Mouse (Mus musculus): ENCODE results near the gene Gm20425. TPM values are rescaled to one million over a fixed set of nuclear protein-coding genes. Genes with fewer than 3 reads are reported as not detected.

Gm20425 gene
- polyA plus RNA-seq (2015; fragmentation: Nextera tagmentation; extraction: Ambion mirVana) = not detected in 2 replicates

GRCm38 (mm10) chr9:103230151-103230951, at the start of gene Gm20425, which contains the start of gene Trf:
TSS of gene Gm20425 (minus strand) at chr9:103230307.
TSS of gene Trf (minus strand) at chr9:103230444.
- WGBS = 39% methylated on average over 27 of the region's 29 CpGs
- H3K4me3 ChIP-seq (ENCODE audit: low read length) = peak within 1 kb of the TSS; percentile 20
- ATAC-seq = peak; percentile 82

GRCm38 (mm10) chr9:103276876-103277275, 46.8 kb upstream of the Gm20425 start:
- 86% methylated on average over 6 of the region's 6 CpGs for WGBS
- H3K27ac ChIP-seq (ENCODE audit: low read depth, low read length) = no peak overlapping the region
- H3K9ac ChIP-seq (ENCODE audit: low read depth, low read length) = no peak overlapping the region
- no peaks in the 10 kb centered on the region for H3K4me1 ChIP-seq (ENCODE audit: control insufficient read depth, insufficient read depth, low read depth, low read length)
- ATAC-seq = no peak
- no peak overlapping the region for H3K4me2 ChIP-seq (ENCODE audit: low read length)
- H3K9me3 ChIP-seq (ENCODE audit: control insufficient read depth, low read length) = no peaks in the 10 kb centered on the region
- H3K36me3 ChIP-seq (ENCODE audit: control insufficient read depth, insufficient read depth, low read length) = no peaks in the 10 kb centered on the region
- H3K27me3 ChIP-seq (replicated peaks; ENCODE audit: control insufficient read depth, insufficient read depth, low read length) = no peaks in the 10 kb centered on the region
- no peak overlapping the region for H3K4me3 ChIP-seq (ENCODE audit: low read length)

More at GRCm38 (mm10) chr9:103230151-103230951, at the start of gene Gm20425, which contains the start of gene Trf:
- H3K4me2 ChIP-seq (ENCODE audit: low read length) = peak within 1 kb of the TSS; percentile 40
- peaks cover 9% of the 10 kb centered on the region for H3K4me1 ChIP-seq (ENCODE audit: control insufficient read depth, insufficient read depth, low read depth, low read length)
- H3K9me3 ChIP-seq (ENCODE audit: control insufficient read depth, low read length) = no peaks in the 10 kb centered on the region
- no peaks in the 10 kb centered on the region for H3K27me3 ChIP-seq (replicated peaks; ENCODE audit: control insufficient read depth, insufficient read depth, low read length)
- peak within 1 kb of the TSS; percentile 71 for H3K27ac ChIP-seq (ENCODE audit: low read depth, low read length)
- no peaks in the 10 kb centered on the region for H3K36me3 ChIP-seq (ENCODE audit: control insufficient read depth, insufficient read depth, low read length)
- H3K9ac ChIP-seq (ENCODE audit: low read depth, low read length) = peak within 1 kb of the TSS; percentile 53

GRCm38 (mm10) chr9:103275676-103276075, 45.6 kb upstream of the Gm20425 start:
- H3K27me3 ChIP-seq (replicated peaks; ENCODE audit: control insufficient read depth, insufficient read depth, low read length) = no peaks in the 10 kb centered on the region
- WGBS = 85% methylated on average over 1 of the region's 1 CpGs

GRCm38 (mm10) chr9:103274819-103275218, 44.7 kb upstream of the Gm20425 start:
- WGBS = 92% methylated on average over 8 of the region's 8 CpGs
- no peak overlapping the region for H3K9ac ChIP-seq (ENCODE audit: low read depth, low read length)
- no peak overlapping the region for H3K4me3 ChIP-seq (ENCODE audit: low read length)
- H3K4me1 ChIP-seq (ENCODE audit: control insufficient read depth, insufficient read depth, low read depth, low read length) = peaks cover 5% of the 10 kb centered on the region
- no peak overlapping the region for H3K27ac ChIP-seq (ENCODE audit: low read depth, low read length)
- no peaks in the 10 kb centered on the region for H3K9me3 ChIP-seq (ENCODE audit: control insufficient read depth, low read length)
- H3K4me2 ChIP-seq (ENCODE audit: low read length) = no peak overlapping the region
- no peaks in the 10 kb centered on the region for H3K36me3 ChIP-seq (ENCODE audit: control insufficient read depth, insufficient read depth, low read length)
- H3K27me3 ChIP-seq (replicated peaks; ENCODE audit: control insufficient read depth, insufficient read depth, low read length) = no peaks in the 10 kb centered on the region
- no peak for ATAC-seq

More at GRCm38 (mm10) chr9:103275676-103276075, 45.6 kb upstream of the Gm20425 start:
- H3K4me3 ChIP-seq (ENCODE audit: low read length) = no peak overlapping the region
- no peak overlapping the region for H3K9ac ChIP-seq (ENCODE audit: low read depth, low read length)
- H3K36me3 ChIP-seq (ENCODE audit: control insufficient read depth, insufficient read depth, low read length) = no peaks in the 10 kb centered on the region
- H3K27ac ChIP-seq (ENCODE audit: low read depth, low read length) = no peak overlapping the region
- H3K4me2 ChIP-seq (ENCODE audit: low read length) = no peak overlapping the region
- H3K4me1 ChIP-seq (ENCODE audit: control insufficient read depth, insufficient read depth, low read depth, low read length) = peaks cover 5% of the 10 kb centered on the region
- no peak for ATAC-seq
- no peaks in the 10 kb centered on the region for H3K9me3 ChIP-seq (ENCODE audit: control insufficient read depth, low read length)

- Histone ChIP-seq H3K4me2 (ENCODE audit: low read length) (no peak overlapping the region), H3K27me3 (replicated peaks; ENCODE audit: control insufficient read depth, insufficient read depth, low read length) (no peaks in the 10 kb centered on the region), H3K36me3 (ENCODE audit: control insufficient read depth, insufficient read depth, low read length) (no peaks in the 10 kb centered on the region), H3K9me3 (ENCODE audit: control insufficient read depth, low read length) (no peaks in the 10 kb centered on the region), H3K9ac (ENCODE audit: low read depth, low read length) (no peak overlapping the region), H3K27ac (ENCODE audit: low read depth, low read length) (no peak overlapping the region), H3K4me1 (ENCODE audit: control insufficient read depth, insufficient read depth, low read depth, low read length) (peaks cover 5% of the 10 kb centered on the region), H3K4me3 (ENCODE audit: low read length) (no peak overlapping the region)
- ATAC-seq = 0 out of 2 replicates have a peak, but pooled peaks have one; percentile 40
- 15% methylated on average over 4 of the region's 4 CpGs for WGBS
Measured at GRCm38 (mm10) chr9:103271104-103271503, 41.0 kb upstream of the Gm20425 start.

- ATAC-seq = no peak
- Histone ChIP-seq H3K4me3 (ENCODE audit: low read length) (no peak overlapping the region), H3K4me2 (ENCODE audit: low read length) (no peak overlapping the region), H3K36me3 (ENCODE audit: control insufficient read depth, insufficient read depth, low read length) (no peaks in the 10 kb centered on the region), H3K27ac (ENCODE audit: low read depth, low read length) (no peak overlapping the region), H3K9me3 (ENCODE audit: control insufficient read depth, low read length) (no peaks in the 10 kb centered on the region), H3K9ac (ENCODE audit: low read depth, low read length) (no peak overlapping the region), H3K4me1 (ENCODE audit: control insufficient read depth, insufficient read depth, low read depth, low read length) (no peaks in the 10 kb centered on the region), H3K27me3 (replicated peaks; ENCODE audit: control insufficient read depth, insufficient read depth, low read length) (no peaks in the 10 kb centered on the region)
- 89% methylated on average over 4 of the region's 4 CpGs for whole genome bisulfite sequencing
Measured at GRCm38 (mm10) chr9:103265778-103266177, 35.7 kb upstream of the Gm20425 start.

- Histone ChIP-seq H3K9me3 (ENCODE audit: control insufficient read depth, low read length) (no peaks in the 10 kb centered on the region), H3K4me1 (ENCODE audit: control insufficient read depth, insufficient read depth, low read depth, low read length) (no peaks in the 10 kb centered on the region), H3K27me3 (replicated peaks; ENCODE audit: control insufficient read depth, insufficient read depth, low read length) (no peaks in the 10 kb centered on the region), H3K27ac (ENCODE audit: low read depth, low read length) (no peak overlapping the region), H3K4me2 (ENCODE audit: low read length) (no peak overlapping the region), H3K36me3 (ENCODE audit: control insufficient read depth, insufficient read depth, low read length) (no peaks in the 10 kb centered on the region), H3K9ac (ENCODE audit: low read depth, low read length) (no peak overlapping the region), H3K4me3 (ENCODE audit: low read length) (no peak overlapping the region)
- WGBS = 78% methylated on average over 5 of the region's 5 CpGs
- no peak for ATAC-seq
Measured at GRCm38 (mm10) chr9:103252906-103253305, 22.8 kb upstream of the Gm20425 start.

GRCm38 (mm10) chr9:103248618-103249017, 18.5 kb upstream of the Gm20425 start:
- Histone ChIP-seq H3K4me3 (ENCODE audit: low read length) (no peak overlapping the region), H3K4me2 (ENCODE audit: low read length) (no peak overlapping the region), H3K9ac (ENCODE audit: low read depth, low read length) (no peak overlapping the region), H3K27ac (ENCODE audit: low read depth, low read length) (no peak overlapping the region), H3K9me3 (ENCODE audit: control insufficient read depth, low read length) (no peaks in the 10 kb centered on the region), H3K4me1 (ENCODE audit: control insufficient read depth, insufficient read depth, low read depth, low read length) (no peaks in the 10 kb centered on the region), H3K36me3 (ENCODE audit: control insufficient read depth, insufficient read depth, low read length) (no peaks in the 10 kb centered on the region), H3K27me3 (replicated peaks; ENCODE audit: control insufficient read depth, insufficient read depth, low read length) (no peaks in the 10 kb centered on the region)
- ATAC-seq = no peak
- WGBS = 57% methylated on average over 4 of the region's 4 CpGs

- H3K27me3 ChIP-seq (replicated peaks; ENCODE audit: control insufficient read depth, insufficient read depth, low read length) = no peaks in the 10 kb centered on the region
- no peaks in the 10 kb centered on the region for H3K9me3 ChIP-seq (ENCODE audit: control insufficient read depth, low read length)
- no peaks in the 10 kb centered on the region for H3K4me1 ChIP-seq (ENCODE audit: control insufficient read depth, insufficient read depth, low read depth, low read length)
- H3K9ac ChIP-seq (ENCODE audit: low read depth, low read length) = no peak overlapping the region
- H3K36me3 ChIP-seq (ENCODE audit: control insufficient read depth, insufficient read depth, low read length) = no peaks in the 10 kb centered on the region
- H3K4me2 ChIP-seq (ENCODE audit: low read length) = no peak overlapping the region
- no peak overlapping the region for H3K27ac ChIP-seq (ENCODE audit: low read depth, low read length)
- no peak for ATAC-seq
- no peak overlapping the region for H3K4me3 ChIP-seq (ENCODE audit: low read length)
- WGBS = 89% methylated on average over 8 of the region's 8 CpGs
Measured at GRCm38 (mm10) chr9:103246526-103247168, 16.5 kb upstream of the Gm20425 start.
